Mouse (Mus musculus) adrenal gland (tissue): ENCODE data around the gene Rrp1.
"Not testable (repeated sequence)": the region's sequence is repeated elsewhere in the genome, so short reads cannot be mapped to it uniquely, and the experiment has no call there.

ENCODE experiments used
- intact Hi-C: fragments of 180-260 bp; cut with DNase I; formaldehyde crosslinking; loops from one replicate; pipeline ENCODE4 v1.15.1; 2025

Gene Rrp1

DNA sequence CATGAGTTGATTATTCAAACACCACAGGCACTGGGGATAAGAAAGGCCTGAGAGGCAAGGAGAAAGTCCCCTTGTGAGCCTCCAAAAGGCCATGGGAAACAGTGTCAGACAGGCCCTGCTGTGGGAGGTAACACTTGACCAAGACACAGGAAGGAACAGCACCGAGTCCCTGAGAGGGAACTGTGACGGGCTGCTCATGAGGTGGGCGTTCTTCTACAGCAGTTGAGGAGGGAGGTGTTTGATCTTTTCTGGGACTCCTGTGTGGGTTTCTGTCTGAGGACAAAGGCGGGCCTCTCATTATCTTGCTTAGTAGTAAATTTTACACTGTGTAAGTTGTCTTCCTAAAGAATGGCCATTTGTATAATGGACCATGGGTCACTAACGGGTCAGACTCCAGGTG, 27.3 kb downstream of the Rrp1 start:
- intact Hi-C loops, result no loop called here

DNA sequence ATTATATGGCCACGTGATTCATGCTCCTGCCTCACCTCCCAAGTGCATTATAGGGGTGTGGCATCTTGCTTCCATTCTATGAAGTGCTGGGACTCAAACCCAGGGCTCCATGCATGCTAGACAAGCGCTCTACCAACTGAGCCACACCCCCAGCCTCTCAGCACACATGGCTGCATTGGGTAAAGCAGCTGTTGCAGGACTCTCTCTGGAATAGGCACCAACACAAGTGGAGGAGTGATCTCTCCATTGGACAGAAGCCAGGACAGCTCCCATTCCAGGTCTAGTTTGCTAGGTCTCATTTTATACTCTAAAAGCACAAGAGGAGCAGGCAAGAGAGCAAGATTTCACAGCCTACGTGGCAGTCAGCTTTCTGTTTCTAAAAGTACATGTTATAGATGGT, 29.3 kb downstream of the Rrp1 start:
- intact Hi-C loops, result no loop called here

DNA sequence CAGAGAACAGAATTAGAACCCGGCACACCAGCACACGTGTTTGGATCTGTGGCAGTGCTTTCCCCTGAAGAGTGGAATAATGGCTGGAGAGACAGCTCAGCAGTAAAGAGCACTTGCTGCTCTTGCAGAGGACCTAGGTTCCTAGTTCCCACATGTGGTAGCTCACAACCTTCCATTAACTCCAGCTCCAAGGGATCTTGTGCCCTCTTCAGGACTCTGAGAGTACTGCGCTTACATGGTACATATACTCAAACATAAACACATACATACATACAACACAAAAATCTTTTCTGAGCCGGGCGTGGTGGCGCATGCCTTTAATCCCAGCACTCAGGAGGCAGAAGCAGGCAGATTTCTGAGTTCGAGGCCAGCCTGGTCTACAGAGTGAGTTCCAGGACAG, 34.3 kb downstream of the Rrp1 start:
- intact Hi-C loops, result no loop called here

DNA sequence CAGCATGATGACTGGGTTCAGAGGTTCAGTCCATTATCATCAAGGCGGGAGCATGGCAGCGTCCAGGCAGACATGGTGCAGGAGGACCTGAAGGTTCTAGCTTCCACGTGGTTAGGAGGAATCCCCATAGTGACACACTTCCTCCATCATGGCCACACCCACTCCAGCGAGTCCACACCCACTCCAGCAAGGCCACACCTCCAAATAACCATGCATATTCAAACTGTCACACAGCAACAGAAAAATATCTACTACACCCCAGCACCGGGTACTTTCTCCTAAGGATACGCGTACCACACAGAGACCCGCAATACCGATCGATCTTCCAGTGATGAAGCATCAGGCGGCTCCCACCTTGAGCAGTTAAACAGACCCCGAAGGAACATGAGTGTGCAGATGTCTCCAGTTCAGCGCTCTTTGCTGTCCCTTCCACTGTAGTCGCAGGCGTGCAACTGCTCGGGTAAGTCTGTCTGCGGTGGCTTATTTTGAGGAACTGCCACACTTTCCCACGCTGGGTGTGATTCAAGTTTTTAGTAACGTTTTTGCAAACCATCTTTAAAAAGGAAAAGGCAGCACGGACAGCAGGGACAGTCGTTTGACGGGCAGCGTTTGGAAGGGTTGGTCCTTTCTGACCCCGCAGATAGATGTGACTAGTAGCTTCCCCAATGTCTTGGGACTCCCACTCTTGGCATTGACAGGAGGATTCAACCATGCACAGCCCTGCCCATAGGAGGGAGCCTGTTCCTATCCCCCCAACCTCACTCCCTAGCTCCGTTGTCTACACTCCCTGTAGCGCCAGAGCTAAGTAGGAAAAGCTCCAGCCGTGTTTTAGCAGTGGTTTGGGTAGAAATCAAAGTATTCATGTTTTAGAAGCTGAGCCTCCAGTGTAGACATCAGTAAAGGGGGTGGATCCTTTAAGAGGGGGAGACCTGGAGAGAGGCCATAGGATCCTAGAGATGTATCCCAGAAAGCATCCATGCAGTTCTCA, 39.9 kb downstream of the Rrp1 start:
- intact Hi-C loops, result no loop called here

DNA sequence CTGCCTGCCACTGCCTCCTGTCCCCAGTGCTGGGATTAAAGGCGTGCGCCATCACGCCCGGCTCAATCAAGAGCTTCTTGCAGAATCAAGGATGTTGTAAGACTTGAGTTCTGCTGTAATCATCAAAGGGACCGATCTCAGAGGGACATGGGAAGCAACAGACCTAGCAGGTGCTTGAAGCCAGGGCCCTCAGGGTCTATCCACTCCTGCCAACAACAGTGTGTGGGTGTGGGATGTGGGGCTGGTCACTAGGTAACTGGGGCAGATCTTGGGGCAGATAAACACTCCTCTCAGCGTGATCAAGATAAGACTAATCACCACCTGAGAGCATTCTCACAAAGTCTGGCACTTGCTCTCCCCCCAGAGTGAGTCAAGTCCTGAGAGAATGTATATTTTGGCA, 41.1 kb downstream of the Rrp1 start:
- intact Hi-C loops, result no loop called here

DNA sequence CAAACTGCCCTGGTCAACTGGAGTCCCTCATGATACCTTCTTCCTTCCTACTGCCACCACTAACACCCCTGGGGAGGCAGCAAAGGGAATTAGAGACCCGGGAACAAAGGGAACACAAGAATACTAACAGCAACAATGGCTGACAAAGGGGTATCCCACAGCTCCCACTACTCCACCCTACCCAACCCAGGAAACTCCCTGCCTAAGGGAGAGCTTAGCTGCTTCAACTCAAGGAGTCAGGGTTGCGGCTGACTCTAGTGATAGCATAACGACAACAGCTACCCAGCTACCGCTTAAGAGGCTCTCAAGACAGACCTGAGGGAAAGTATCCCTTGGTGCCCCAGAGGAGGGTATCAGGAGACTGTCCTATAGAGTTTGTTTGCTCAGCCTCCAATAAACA, 45.3 kb downstream of the Rrp1 start:
- intact Hi-C loops, result no loop called here

DNA sequence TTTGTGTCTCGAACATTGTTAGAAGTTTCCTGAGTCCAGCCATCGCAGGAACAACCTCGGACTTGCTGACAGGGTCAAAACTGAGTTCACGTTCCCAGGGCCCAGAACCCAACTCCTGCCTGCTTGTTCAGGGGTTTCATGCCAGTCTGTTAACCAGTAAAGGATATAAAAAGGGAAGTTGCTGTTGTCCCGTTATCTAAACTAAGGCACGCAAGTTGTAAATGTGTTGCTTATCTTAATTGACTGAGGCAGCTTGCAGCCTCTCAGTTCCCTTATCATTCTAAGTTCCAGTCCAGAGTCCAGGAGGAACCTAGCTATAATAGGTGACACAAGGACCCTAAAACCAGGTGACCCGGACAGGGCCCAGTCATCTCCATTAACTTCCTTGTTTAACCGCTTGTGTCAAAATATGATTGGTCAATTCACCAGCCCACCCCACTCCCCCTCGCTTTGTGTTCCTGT, 46.0 kb downstream of the Rrp1 start:
- intact Hi-C loops, result no loop called here

DNA sequence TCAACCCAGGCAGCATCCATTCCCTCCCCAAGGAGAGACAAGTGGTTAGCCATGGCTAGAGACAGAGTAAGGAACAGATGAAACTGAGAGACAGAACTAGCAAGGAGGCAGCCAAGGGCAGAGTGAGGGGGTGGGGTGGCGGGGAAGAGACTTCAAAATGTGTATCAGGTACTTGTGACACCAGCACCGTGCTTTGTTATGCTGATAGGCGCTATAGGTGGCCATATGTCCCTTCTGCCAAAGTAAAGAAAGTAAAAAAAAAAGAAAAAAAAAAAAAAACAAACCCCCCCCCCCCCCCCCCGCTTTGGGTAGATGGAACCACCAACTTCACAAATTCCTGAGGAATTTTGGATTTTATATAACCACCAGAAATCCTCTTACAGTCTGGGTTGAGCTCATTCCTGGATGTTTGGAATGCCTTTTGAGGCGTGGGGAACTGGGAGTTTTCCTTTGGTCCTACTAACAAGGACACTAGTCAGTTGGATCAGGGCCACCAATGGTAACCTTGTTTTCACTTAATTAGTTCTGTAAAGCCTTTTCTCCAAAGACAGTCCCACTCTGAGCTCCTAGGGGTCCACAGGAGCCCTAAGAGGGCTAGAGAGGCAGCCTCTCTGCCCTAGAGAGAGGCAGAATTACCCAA, 46.5 kb downstream of the Rrp1 start:
- intact Hi-C loops, result no loop called here

DNA sequence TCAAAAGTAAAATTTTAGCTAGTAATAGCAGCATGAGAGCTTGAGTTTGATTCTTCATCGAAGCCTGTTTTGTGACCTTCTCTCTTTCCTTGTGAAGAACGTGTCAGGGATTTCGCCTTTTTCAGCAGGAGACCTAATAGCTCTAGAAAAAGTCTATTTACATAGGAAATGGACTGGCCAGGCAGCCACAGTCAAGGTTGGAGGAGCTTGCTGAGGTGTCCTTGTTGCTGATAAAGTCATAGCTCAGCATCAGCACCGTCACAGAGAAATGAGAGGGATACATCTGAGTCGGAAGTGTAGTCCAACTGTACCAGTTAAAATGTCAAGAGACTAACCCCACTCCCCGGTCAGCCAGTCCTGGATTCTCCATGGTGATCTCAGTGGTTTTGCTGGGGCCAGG, 47.3 kb downstream of the Rrp1 start:
- intact Hi-C loops, result no loop called here

DNA sequence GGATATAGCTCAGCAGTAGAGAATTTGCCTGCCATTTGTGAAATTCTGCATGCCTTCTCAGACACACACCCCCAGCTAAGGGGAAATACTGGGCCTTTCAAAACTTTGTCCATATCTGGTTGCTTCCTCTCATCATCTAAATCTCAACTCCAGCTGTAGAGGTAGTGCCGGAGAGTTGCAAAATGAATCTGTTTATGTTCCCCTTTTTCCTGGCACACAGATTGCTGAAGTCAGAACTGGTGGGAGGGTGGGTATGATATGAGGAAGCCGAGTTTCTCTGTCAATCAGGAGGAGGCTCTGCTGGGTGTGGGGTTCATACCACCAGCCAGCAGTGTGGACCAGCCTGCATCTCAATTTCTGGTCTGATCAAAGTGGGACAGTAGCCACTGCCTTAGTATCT, 48.7 kb downstream of the Rrp1 start:
- intact Hi-C loops, result no loop called here

DNA sequence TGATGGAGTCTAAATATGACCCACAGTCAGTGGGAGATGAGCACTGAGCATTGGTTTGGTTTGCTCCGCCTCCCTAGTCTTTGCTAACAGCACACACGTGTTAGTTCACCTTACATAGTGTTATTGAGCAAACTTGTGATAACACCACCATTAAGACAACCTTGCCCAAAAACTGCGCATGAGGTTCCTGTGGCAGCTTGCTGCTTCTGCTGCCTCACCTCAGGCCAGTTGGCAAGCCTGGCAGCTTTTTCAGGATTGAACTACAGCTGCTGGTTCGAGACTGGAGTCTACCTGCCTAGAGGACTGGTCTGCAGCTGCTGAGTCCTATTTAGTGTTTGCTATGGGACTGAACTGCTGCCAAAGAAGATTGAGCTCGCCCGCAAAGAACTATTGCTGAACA, 49.5 kb downstream of the Rrp1 start:
- intact Hi-C loops, result loop anchor here (2.0 kb wide), 1 partner anchor 39 kb away; no protein-coding TSS in a partner anchor

DNA sequence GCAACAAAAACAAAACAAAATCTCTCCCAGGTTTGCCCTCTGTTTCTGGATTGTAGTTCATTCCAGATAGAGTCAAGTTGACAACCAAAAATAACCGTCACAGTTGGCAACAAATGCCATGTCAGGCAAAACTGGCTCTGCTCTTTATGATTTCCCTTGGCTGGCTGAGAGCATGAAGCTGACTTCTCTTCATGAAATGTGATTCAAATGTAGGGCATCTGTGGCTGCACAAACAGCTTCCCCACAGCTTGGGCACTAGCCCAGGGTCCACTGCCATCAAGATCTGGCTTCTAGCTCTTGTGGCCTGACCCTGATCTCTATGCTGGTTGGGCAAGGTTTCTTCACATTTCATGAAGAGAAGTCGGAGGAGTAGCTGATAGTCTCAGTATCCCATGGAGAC, 50.9 kb downstream of the Rrp1 start:
- intact Hi-C loops, result loop anchor here (2.0 kb wide), 1 partner anchor 37 kb away; no protein-coding TSS in a partner anchor

DNA sequence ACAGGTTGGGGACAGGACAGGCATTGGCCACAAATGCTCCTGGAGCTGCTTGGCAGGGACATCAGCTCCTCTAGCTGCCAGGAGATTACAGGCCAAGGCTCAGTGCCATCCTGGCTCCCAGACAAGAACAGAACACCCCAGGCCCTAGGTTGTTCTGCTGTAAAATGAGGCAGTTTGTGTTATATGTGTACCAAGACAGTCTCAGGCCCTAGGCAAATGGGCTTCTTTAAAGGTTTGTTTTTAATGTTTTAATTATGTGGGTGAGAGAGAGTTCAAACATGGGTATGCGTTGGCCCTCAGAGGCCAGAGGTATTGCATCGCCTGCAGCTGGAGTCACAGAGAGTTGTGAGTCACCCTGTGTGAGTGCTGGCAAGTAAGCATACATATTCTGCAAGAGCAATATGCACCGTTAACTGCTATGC, 52.5 kb downstream of the Rrp1 start:
- intact Hi-C loops, result no loop called here

DNA sequence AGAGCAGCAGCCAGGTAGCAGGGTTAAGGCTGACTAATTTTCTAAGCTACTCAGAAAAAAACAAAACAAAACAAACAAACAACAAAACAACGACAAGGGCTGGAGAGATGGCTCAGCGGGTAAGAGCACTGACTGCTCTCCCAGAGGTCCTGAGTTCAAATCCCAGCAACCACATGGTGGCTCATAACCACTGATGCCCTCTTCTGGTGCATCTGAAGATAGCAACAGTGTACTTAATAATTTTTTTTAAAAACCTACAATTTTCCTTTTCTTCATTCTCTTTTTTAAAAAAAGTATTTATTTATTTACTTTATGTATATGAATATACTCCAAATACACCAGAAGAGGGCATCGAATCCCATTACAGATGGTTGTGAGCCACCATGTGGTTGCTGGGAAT, 53.8 kb downstream of the Rrp1 start:
- intact Hi-C loops, result not testable (repeated sequence)

DNA sequence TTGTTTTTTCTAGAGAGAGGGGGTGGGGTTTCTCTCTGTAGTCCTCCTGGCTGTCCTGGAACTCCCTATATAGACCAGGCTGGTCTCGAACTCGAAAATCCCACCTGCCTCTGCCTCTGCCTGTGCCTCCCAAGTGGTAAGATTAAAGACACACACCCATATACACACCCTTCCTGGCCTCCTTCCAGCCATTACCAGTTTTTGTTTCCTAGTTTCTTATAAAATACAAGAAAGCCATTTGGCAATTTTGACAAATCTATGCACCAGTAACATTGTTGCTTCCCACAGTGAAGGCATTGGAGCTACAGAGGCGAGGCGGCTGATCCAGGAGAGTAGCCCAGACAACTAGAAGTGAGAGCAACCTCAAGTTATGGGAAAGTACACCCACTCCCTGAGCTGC, 54.6 kb downstream of the Rrp1 start:
- intact Hi-C loops, result no loop called here

DNA sequence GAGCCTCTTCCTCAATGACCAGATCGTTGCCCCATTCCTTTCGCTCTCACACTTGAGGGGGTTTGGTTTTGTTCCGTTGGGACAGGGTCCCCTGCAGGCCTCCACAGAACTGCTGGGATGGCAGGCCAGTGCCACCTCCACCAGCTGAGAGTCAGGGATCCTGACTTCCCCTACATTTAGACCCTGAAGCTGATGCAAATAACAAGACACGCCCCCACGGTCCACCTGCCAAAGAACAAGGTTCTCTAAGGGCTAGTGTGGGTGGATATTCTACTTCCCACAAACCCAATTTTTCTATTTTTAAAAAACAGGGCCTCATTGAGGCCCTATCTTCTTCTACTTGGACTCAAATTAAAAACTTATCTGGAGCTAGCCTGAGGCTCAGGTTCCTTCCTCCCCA, 55.1 kb downstream of the Rrp1 start:
- intact Hi-C loops, result no loop called here

DNA sequence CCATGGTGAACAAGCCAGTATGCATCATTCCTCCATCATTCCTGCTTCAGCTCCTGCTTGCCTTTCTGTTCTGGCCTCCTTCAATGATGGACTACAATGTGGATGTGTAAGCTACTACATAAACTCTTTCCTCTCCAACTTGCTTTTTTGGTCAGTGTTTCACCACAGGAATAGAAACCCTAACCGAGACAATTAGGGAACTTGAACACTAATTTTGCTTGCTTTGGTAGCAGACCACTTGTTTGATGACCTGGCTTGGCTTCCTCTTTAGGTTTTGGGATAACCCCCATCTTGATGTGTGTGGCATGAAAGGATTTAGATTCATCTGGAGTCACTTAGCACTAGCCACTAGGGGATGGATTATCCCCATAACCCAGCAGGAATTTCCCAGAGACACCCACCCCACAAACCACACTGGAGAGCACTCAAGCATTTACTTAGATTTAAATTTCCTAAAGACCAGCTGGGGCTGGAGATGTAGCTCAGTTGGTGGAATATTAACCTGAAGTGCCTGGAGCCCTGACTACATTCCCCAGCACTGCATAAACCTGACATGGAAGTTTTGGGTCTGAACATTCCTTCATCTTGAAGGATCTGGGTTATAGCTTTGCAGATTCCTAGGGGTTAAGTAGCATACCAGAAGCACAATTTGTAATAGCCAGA, 56.8 kb downstream of the Rrp1 start:
- intact Hi-C loops, result no loop called here

DNA sequence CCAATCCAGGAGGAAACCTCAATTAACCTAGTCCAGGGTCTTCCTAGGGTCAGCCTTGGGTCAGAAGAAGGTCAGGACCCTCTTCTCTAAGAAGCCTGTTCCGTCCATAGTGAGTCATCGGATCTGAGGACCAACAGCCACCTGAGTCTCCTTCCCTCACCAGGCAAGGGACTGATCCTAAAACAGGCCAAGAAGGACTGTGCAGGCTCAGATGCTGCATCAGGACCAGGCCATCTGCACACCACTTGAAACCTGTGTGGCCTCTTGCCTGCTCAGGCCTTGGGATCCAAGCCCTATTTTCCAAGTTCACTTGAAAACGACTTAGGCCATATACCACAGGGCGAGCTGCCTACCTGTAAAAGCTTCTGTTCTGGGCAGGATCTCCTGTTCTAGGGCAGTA, 59.6 kb downstream of the Rrp1 start:
- intact Hi-C loops, result no loop called here

DNA sequence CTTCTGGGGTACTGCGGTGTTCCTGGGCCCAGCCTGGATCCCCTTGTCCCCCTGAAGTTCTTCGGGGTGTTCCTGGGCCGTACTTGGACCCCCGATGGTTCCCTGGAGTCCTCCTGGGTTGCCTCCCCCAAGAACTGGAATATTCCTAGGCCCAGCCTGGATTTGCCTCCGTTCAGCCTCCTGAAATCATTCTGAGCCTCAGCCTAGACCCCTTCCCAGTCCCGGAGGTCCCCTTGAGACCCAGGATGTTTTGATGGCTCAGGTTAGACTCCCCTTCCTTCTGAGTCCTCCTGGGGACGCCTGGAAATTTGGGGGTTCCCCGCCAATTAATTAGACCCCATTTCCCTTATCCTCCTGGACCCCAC, 60.2 kb downstream of the Rrp1 start:
- intact Hi-C loops, result no loop called here

DNA sequence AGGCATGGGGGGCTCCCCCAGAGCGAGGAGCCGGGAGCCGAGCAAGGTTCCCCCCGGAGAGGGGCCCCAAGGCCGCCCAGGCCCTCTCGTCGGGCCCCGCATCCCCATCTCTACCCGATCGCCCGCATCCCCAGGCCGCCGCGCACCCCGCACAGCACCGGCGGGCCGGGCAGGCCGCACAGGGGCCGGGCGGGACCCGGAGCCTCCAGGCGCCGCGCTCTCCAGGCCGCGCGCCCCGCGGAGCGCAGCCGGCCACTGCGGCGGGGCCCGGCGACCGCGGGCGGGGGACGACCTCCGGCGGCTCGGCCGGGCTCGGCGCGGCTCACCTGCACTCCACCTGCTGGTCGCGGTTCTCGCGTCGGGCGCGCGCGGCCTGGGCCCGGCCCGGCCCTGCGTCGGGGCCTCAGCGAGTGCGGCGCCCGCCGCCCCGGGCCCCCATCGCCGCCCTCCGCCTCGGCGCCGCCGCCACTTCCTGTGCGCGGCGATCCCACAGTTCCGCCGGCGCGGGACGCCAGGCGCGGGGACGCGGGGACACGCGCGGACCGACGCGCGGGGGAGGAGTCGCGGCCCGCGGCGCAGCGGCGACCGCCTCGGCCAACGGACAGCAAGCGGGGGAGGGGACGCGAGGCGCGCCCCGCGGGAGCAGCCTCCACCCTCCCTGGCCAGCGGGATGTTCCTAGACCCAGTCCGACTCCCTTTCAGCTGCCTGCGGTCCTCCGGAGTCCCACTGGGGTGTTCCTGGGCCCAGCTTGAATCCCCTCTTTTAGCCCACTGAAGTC, 60.8 kb downstream of the Rrp1 start, which contains the start of gene Agpat3:
Agpat3 (minus strand) TSS at position 603 of the 779 bp plus-strand sequence.
- intact Hi-C loops, result no loop called here

DNA sequence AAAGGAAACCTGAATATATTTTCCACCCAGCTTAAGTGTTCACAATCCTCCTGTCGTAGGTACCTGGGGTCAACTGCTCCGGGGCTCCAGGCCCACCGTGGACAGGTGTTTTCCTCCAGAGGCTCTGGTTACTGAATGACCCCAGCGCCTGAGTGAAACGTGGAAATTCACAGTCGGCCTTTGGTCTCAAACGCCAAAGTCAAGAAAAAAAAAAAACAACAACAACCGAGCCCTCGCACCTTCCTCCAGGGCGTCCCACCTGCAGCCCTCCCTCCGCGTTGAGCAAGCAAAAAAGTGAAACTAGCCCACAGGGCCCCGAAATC, 61.3 kb downstream of the Rrp1 start:
- intact Hi-C loops, result no loop called here
